Mouse (Mus musculus): ENCODE results near the gene Fars2. TPM values are rescaled to one million over a fixed set of nuclear protein-coding genes. Genes with fewer than 3 reads are reported as not detected.

Gene Fars2
- polyA plus RNA-seq, 1 experiment from 2014 or later: 68.1 TPM

- H3K36me3 ChIP-seq (ENCODE audit: control insufficient read depth, insufficient read depth, low read length): no peaks in the 10 kb centered on the region
- no peaks in the 10 kb centered on the region for H3K27me3 ChIP-seq (ENCODE audit: control insufficient read depth, insufficient read depth, low read length)
- H3K9ac ChIP-seq (ENCODE audit: low read length): peak overlapping the region; percentile 44; the same call in 1 of the 2 replicates
- H3K27ac ChIP-seq (replicated peaks in 1 of 2; ENCODE audit: control insufficient read depth in 1 of 2, insufficient read depth in 1 of 2, low read depth in 2 of 2, low read length in 2 of 2): peak overlapping the region; percentile 68 to 82; a peak in 3 of 4 replicates
- H3K4me3 ChIP-seq (ENCODE audit: control insufficient read depth in 1 of 2, insufficient read depth in 1 of 2, low read depth in 1 of 2, low read length in 2 of 2): peak overlapping the region; percentile 14 to 16; a peak in 1 of 4 replicates
- peaks cover 21 to 49% of the 10 kb centered on the region in 2 experiments for H3K4me1 ChIP-seq (ENCODE audit: control insufficient read depth in 2 of 2, insufficient read depth in 2 of 2, low read length in 2 of 2)
- peak; percentile 60; the same call in 1 of the 2 replicates for ATAC-seq (ENCODE audit: insufficient number of reproducible peaks, insufficient read depth, low FRiP score, low read depth)
- peak overlapping the region; percentile 50 for H3K4me2 ChIP-seq (ENCODE audit: low read length)
- 3% methylated on average over 6 of the region's 6 CpGs for WGBS
- no peaks in the 10 kb centered on the region for H3K9me3 ChIP-seq (ENCODE audit: control insufficient read depth, low read length)
Measured at GRCm38 (mm10) chr13:36295848-36296247, 178.6 kb downstream of the Fars2 start.

DNA sequence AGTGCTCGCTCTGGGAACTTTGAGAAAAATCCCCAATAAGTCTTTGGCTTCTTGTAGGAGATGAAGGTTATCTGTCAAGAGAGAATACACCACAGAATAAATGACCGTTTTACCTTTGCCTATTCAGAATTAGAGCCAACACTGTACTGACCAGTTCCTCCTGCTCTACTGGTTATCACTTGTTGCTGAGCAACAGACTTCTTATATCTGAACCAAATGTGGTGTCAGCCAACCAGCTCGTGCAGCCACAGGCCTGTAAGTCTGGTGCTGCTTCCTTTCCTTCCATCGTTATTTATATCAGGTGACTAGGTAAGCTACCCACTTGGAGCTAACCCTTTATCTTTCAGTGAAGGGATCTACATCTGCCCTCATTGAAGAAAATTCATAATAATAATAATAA, 179.4 kb downstream of the Fars2 start:
- Histone ChIP-seq H3K36me3 (ENCODE audit: control insufficient read depth, insufficient read depth, low read length) (no peaks in the 10 kb centered on the region), H3K4me2 (ENCODE audit: low read length) (peak overlapping the region; percentile 50), H3K4me3 (ENCODE audit: control insufficient read depth in 1 of 2, insufficient read depth in 1 of 2, low read depth in 1 of 2, low read length in 2 of 2) (no peak overlapping the region), H3K27me3 (ENCODE audit: control insufficient read depth, insufficient read depth, low read length) (no peaks in the 10 kb centered on the region), H3K9me3 (ENCODE audit: control insufficient read depth, low read length) (no peaks in the 10 kb centered on the region), H3K4me1 (ENCODE audit: control insufficient read depth in 2 of 2, insufficient read depth in 2 of 2, low read length in 2 of 2) (peaks cover 21 to 49% of the 10 kb centered on the region in 2 experiments), H3K9ac (ENCODE audit: low read length) (peak overlapping the region; percentile 44; the same call in 1 of the 2 replicates), H3K27ac (replicated peaks in 1 of 2; ENCODE audit: control insufficient read depth in 1 of 2, insufficient read depth in 1 of 2, low read depth in 2 of 2, low read length in 2 of 2) (peak overlapping the region; percentile 36 to 82; a peak in 3 of 4 replicates)
- 23% methylated on average over 4 of the region's 4 CpGs for WGBS
- peak; percentile 28; the same call in 1 of the 2 replicates for ATAC-seq (ENCODE audit: insufficient number of reproducible peaks, insufficient read depth, low FRiP score, low read depth)

DNA sequence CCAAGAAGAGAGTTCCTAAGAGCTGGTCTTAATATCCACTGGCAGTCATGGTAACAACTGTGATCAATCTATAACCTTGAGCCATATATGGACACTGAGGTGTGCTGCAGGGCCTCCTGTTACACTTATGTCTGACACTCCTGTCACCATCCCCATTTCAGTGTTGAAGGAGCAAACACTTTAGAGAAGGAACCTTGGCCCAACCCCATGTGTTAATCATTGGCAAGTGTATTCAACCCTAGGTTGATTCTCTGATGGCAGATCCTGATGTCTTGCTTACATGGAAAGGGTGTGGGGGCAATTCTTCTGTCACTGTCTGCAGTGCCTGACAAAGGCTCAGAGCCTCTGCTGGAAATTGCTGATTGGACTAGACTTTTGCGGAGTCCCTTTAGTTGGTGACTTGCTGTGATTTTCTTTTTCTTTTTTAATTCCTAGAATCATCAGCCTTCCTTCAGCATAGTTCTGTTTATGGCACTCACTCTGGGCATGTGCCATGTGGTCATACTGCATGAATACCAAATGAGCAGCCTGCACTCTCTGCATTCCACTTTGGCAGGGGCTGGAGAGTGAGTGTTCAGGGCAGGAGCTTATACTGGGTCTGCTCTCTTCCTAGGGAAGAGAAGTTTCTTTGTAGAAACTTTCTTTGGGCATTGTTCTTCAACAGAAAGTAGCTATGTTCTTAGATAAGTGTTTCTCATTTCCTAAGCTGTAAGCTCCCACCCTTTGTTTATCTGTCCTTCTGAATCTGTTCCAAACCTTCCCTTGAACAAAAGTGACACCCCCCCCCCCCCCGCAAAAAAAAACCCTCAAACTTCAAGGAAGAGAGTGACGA, 181.0 kb downstream of the Fars2 start:
- peak overlapping the region; percentile 68 to 72; a peak in 3 of 4 replicates for H3K27ac ChIP-seq (replicated peaks in 1 of 2; ENCODE audit: control insufficient read depth in 1 of 2, insufficient read depth in 1 of 2, low read depth in 2 of 2, low read length in 2 of 2)
- H3K9ac ChIP-seq (ENCODE audit: low read length): peak overlapping the region; percentile 2; the same call in 1 of the 2 replicates
- H3K4me2 ChIP-seq (ENCODE audit: low read length): no peak overlapping the region
- H3K4me1 ChIP-seq (ENCODE audit: control insufficient read depth in 2 of 2, insufficient read depth in 2 of 2, low read length in 2 of 2): peaks cover 21 to 49% of the 10 kb centered on the region in 2 experiments
- WGBS: 37% methylated on average over 3 of the region's 3 CpGs
- H3K36me3 ChIP-seq (ENCODE audit: control insufficient read depth, insufficient read depth, low read length): no peaks in the 10 kb centered on the region
- no peak overlapping the region for H3K4me3 ChIP-seq (ENCODE audit: control insufficient read depth in 1 of 2, insufficient read depth in 1 of 2, low read depth in 1 of 2, low read length in 2 of 2)
- H3K27me3 ChIP-seq (ENCODE audit: control insufficient read depth, insufficient read depth, low read length): no peaks in the 10 kb centered on the region
- peak; percentile 76; the same call in 1 of the 2 replicates for ATAC-seq (ENCODE audit: insufficient number of reproducible peaks, insufficient read depth, low FRiP score, low read depth)
- H3K9me3 ChIP-seq (ENCODE audit: control insufficient read depth, low read length): no peaks in the 10 kb centered on the region

- no peak for ATAC-seq (ENCODE audit: insufficient number of reproducible peaks, insufficient read depth, low FRiP score, low read depth)
- H3K4me1 ChIP-seq (ENCODE audit: control insufficient read depth in 2 of 2, insufficient read depth in 2 of 2, low read length in 2 of 2): peaks cover 21 to 46% of the 10 kb centered on the region in 2 experiments
- peak overlapping the region; percentile 68 to 72; a peak in 2 of 4 replicates for H3K27ac ChIP-seq (replicated peaks in 1 of 2; ENCODE audit: control insufficient read depth in 1 of 2, insufficient read depth in 1 of 2, low read depth in 2 of 2, low read length in 2 of 2)
- H3K9me3 ChIP-seq (ENCODE audit: control insufficient read depth, low read length): no peaks in the 10 kb centered on the region
- H3K9ac ChIP-seq (ENCODE audit: low read length): peak overlapping the region; percentile 2; the same call in 1 of the 2 replicates
- H3K4me3 ChIP-seq (ENCODE audit: control insufficient read depth in 1 of 2, insufficient read depth in 1 of 2, low read depth in 1 of 2, low read length in 2 of 2): no peak overlapping the region
- H3K36me3 ChIP-seq (ENCODE audit: control insufficient read depth, insufficient read depth, low read length): no peaks in the 10 kb centered on the region
- H3K4me2 ChIP-seq (ENCODE audit: low read length): no peak overlapping the region
- no peaks in the 10 kb centered on the region for H3K27me3 ChIP-seq (ENCODE audit: control insufficient read depth, insufficient read depth, low read length)
Measured at GRCm38 (mm10) chr13:36298782-36299031, 181.5 kb downstream of the Fars2 start.

GRCm38 (mm10) chr13:36302770-36303169, 185.6 kb downstream of the Fars2 start:
- Histone ChIP-seq H3K9ac (ENCODE audit: low read length) (no peak overlapping the region), H3K36me3 (ENCODE audit: control insufficient read depth, insufficient read depth, low read length) (no peaks in the 10 kb centered on the region), H3K27me3 (ENCODE audit: control insufficient read depth, insufficient read depth, low read length) (no peaks in the 10 kb centered on the region), H3K27ac (replicated peaks in 1 of 2; ENCODE audit: control insufficient read depth in 1 of 2, insufficient read depth in 1 of 2, low read depth in 2 of 2, low read length in 2 of 2) (no peak overlapping the region), H3K4me2 (ENCODE audit: low read length) (no peak overlapping the region), H3K4me1 (ENCODE audit: control insufficient read depth in 2 of 2, insufficient read depth in 2 of 2, low read length in 2 of 2) (peaks cover 10 to 12% of the 10 kb centered on the region in 2 experiments; a peak in 3 of 4 replicates), H3K9me3 (ENCODE audit: control insufficient read depth, low read length) (no peaks in the 10 kb centered on the region), H3K4me3 (ENCODE audit: control insufficient read depth in 1 of 2, insufficient read depth in 1 of 2, low read depth in 1 of 2, low read length in 2 of 2) (no peak overlapping the region)
- WGBS: 70% methylated on average over 3 of the region's 3 CpGs
- ATAC-seq (ENCODE audit: insufficient number of reproducible peaks, insufficient read depth, low FRiP score, low read depth): no peak

GRCm38 (mm10) chr13:36305306-36305705, 188.1 kb downstream of the Fars2 start:
- H3K27me3 ChIP-seq (ENCODE audit: control insufficient read depth, insufficient read depth, low read length): no peaks in the 10 kb centered on the region
- no peaks in the 10 kb centered on the region for H3K36me3 ChIP-seq (ENCODE audit: control insufficient read depth, insufficient read depth, low read length)
- ATAC-seq (ENCODE audit: insufficient number of reproducible peaks, insufficient read depth, low FRiP score, low read depth): no peak
- peaks cover 0 to 3% of the 10 kb centered on the region in 2 experiments; a peak in 1 of 4 replicates for H3K4me1 ChIP-seq (ENCODE audit: control insufficient read depth in 2 of 2, insufficient read depth in 2 of 2, low read length in 2 of 2)
- H3K9ac ChIP-seq (ENCODE audit: low read length): no peak overlapping the region
- H3K27ac ChIP-seq (replicated peaks in 1 of 2; ENCODE audit: control insufficient read depth in 1 of 2, insufficient read depth in 1 of 2, low read depth in 2 of 2, low read length in 2 of 2): no peak overlapping the region; a peak in 1 of 4 replicates
- no peaks in the 10 kb centered on the region for H3K9me3 ChIP-seq (ENCODE audit: control insufficient read depth, low read length)
- 62% methylated on average over 2 of the region's 2 CpGs for WGBS
- H3K4me2 ChIP-seq (ENCODE audit: low read length): no peak overlapping the region
- no peak overlapping the region for H3K4me3 ChIP-seq (ENCODE audit: control insufficient read depth in 1 of 2, insufficient read depth in 1 of 2, low read depth in 1 of 2, low read length in 2 of 2)

DNA sequence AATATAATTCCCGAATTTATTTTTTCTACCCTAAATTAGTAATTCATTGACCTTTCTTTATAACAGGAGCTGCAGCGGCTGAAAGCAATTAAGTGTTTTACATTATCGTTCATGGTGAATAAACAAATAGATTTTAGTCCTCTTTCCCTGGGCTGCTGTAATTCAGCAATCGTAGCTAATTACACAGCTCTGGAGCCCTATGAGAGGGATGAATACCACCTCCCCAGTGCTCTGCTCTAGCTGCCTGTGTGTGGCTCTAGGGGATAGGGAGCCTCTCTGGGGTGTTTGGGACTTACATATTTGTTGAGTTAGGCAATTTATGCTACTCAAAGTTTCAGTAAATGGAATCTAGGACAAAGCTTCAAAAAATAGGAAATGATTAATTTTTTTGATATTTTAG, 190.2 kb downstream of the Fars2 start:
- Histone ChIP-seq H3K9me3 (ENCODE audit: control insufficient read depth, low read length) (no peaks in the 10 kb centered on the region), H3K4me2 (ENCODE audit: low read length) (no peak overlapping the region), H3K27me3 (ENCODE audit: control insufficient read depth, insufficient read depth, low read length) (no peaks in the 10 kb centered on the region), H3K36me3 (ENCODE audit: control insufficient read depth, insufficient read depth, low read length) (no peaks in the 10 kb centered on the region), H3K27ac (replicated peaks in 1 of 2; ENCODE audit: control insufficient read depth in 1 of 2, insufficient read depth in 1 of 2, low read depth in 2 of 2, low read length in 2 of 2) (no peak overlapping the region), H3K4me3 (ENCODE audit: control insufficient read depth in 1 of 2, insufficient read depth in 1 of 2, low read depth in 1 of 2, low read length in 2 of 2) (no peak overlapping the region), H3K4me1 (ENCODE audit: control insufficient read depth in 2 of 2, insufficient read depth in 2 of 2, low read length in 2 of 2) (peaks cover 0 to 3% of the 10 kb centered on the region in 2 experiments; a peak in 1 of 4 replicates), H3K9ac (ENCODE audit: low read length) (no peak overlapping the region)
- WGBS: 88% methylated on average over 4 of the region's 4 CpGs
- ATAC-seq (ENCODE audit: insufficient number of reproducible peaks, insufficient read depth, low FRiP score, low read depth): no peak
